Mouse (Mus musculus) heart, postnatal 14 days (tissue): ENCODE results near the gene Baiap2l1. TPM values are rescaled to one million over a fixed set of nuclear protein-coding genes. Genes with fewer than 3 reads are reported as not detected.
"Not testable (repeated sequence)": the region's sequence is repeated elsewhere in the genome, so short reads cannot be mapped to it uniquely, and the experiment has no call there.

Experiments used
- DNase-seq, 2 experiments: peaks; one replicate each; pipeline ENCODE4 v3.0.0; 2021 to 2022
- intact Hi-C: fragments of 180-260 bp; cut with DNase I; formaldehyde crosslinking; loops from one replicate; pipeline ENCODE4 v1.15.1; 2025
- total RNA-seq, 2 experiments: library from RNA; stranded (reverse); gene quantifications; 2 replicates each; pipeline ENCODE4 v1.2.3; 2021

The Baiap2l1 gene
- total RNA-seq, 2 experiments from 2014 or later = 5.7 to 5.9 TPM

- DNase-seq = no peak
- intact Hi-C loops = no loop called here
Observed at GRCm38 (mm10) chr5:144352250-144353047, 5.5 kb downstream of the Baiap2l1 start.

GRCm38 (mm10) chr5:144351185-144351584 is 6.7 kb downstream of the Baiap2l1 start:
- DNase-seq = no peak
- intact Hi-C loops = no loop called here

- intact Hi-C loops = no loop called here
- DNase-seq = no peak
Observed at GRCm38 (mm10) chr5:144344592-144344991, 13.3 kb downstream of the Baiap2l1 start.

- DNase-seq = no peak
- intact Hi-C loops = no loop called here
Observed at GRCm38 (mm10) chr5:144341085-144341484, 16.8 kb downstream of the Baiap2l1 start.

- intact Hi-C loops = no loop called here
- no peak for DNase-seq
Observed at GRCm38 (mm10) chr5:144338787-144339186, 19.1 kb downstream of the Baiap2l1 start.

DNA sequence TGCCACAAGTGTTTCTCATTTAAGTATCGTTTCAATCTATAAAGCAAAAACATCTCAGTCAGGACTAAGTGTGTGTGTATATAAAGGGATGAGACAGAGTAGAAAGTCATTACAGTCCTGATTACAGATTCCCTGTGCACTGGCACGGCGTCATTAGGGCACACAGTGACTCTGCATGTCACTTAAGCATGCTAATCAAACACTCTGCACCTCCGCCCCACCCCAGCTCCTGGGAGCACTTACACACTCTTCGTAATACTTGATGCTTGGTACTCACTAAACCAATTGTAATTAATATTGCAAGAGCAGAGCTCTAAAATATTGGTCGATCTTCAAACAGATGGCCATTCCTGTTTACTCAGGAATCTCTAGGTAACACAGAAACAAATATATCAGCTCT is 22.6 kb downstream of the Baiap2l1 start:
- intact Hi-C loops, DNase-seq: not testable (repeated sequence)

DNA sequence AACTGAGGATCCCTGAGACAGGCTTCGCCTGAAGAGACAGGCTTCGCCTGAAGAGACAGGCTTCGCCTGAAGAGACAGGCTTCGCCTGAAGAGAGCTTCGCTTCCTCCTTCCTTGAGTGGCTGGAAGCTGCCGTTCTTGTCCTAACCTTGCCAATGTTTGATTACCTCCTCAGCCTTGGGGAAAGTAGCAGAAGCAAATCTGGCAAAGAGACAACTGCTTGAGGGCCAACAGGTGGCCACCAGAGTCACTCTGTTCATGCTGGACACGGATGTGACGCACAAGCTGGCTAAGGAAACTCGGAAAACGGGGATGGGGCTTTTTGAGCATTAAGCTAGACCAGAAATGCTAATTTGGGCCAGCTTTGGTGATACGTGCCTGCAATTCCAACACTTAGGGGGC is 23.9 kb downstream of the Baiap2l1 start:
- intact Hi-C loops = no loop called here
- DNase-seq = no peak

DNA sequence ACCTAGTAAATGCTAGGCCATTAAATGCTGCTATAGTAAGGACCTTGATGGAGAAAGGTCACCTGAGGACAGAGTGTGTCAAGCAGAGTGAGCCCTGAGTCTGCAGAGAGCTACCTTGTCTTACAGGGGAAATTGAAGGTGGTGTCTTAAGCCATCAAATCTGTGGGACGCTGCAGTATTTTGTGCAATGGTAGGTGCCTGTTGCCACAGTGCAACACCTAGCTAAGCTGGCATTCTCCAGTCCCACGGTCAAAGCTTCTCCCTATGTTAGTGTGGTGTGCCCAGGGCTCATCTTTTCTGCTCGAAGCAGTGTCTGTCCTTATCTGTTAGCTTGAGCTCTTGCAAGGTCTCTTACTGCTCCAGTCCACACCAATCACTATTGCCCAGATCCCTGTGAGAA is 35.2 kb downstream of the Baiap2l1 start:
- no peak for DNase-seq
- intact Hi-C loops = no loop called here

- DNase-seq = peak in 1 of 2 experiments; percentile 9
- intact Hi-C loops = no loop called here
Observed at GRCm38 (mm10) chr5:144321681-144322080, 36.2 kb downstream of the Baiap2l1 start.

DNA sequence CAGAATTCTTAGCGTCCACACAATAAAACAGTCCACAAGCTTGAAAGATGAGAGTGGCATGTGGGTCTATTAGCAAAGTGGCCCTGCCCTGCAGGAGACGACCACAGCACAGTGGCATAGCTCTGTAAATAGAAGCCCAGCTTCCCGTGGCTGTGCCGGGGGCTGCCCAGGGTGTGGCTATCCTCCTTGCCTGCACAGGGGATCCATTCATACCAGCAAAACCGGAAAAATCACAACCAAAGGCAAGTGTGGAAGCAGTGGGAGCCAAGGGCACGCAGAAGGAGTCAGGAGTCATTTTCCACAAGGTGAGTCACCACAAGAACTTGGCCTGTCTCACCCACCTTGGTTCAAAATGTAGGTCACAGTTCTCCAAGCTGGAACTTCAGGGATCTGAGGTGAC is 39.6 kb downstream of the Baiap2l1 start:
- DNase-seq = no peak
- intact Hi-C loops = loop anchor here (5.0 kb wide), 1 partner anchor 51 kb away; no protein-coding TSS in a partner anchor

GRCm38 (mm10) chr5:144317426-144317825 is 40.5 kb downstream of the Baiap2l1 start:
- intact Hi-C loops = loop anchor here (5.0 kb wide), 1 partner anchor 50 kb away; no protein-coding TSS in a partner anchor
- DNase-seq = no peak

DNA sequence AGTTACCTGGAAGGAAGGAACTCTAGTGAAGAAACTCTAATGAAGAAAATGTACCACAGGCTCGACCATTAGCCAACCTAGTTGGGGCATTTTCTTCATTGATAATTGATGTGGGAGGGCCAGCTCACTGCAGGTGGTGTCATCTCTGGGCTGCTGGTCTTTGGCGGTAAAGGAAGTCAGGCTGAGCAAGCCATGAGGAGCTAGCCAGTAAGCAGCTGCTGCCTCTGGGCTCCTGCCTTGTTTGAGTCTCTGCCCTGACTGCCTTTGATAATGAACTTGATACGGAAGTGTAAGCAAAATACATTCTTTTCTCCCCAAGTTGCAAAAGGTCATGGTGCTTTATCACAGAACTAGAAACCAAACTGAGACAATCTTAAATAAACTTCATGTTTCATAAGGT is 41.5 kb downstream of the Baiap2l1 start:
- intact Hi-C loops = loop anchor here (5.0 kb wide), 1 partner anchor 49 kb away; no protein-coding TSS in a partner anchor
- DNase-seq = no peak

DNA sequence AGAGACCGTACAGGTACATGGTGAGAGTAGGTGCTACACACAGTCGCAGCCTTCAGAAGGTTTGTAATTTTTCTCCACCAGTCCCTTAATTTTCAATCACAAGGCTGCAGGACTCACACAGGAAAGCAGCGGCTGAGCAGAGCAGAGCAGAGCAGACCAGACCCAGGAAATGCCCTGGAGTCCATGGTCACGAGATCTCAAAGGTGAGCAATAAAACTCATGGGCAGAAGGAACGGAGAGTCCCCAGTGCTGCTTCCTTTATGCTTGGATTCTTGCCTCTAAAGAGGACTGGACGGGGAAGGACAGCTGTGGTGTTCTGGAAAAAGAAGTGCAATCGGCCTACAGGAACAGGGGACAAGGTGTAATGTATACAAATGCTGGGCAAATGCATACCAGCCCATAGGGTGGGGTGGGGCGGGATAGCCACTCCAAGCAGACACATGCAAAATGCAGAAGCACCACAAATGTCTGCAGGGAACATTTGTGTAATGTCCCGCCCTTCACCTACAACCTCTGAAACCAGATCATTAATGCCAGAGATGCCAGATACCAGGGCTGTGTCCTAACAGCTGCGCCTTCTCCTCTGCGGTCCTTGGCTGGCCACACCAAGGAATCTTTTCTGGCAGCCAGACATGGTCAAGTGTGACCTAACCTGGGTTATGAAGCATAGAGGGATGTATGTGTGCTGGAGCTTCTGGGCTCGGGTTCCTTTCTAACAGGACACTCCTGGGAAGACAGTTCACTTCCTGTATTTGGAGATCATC is 43.0 kb downstream of the Baiap2l1 start:
- intact Hi-C loops = loop anchor here (5.0 kb wide), 1 partner anchor 48 kb away; no protein-coding TSS in a partner anchor
- no peak for DNase-seq

DNA sequence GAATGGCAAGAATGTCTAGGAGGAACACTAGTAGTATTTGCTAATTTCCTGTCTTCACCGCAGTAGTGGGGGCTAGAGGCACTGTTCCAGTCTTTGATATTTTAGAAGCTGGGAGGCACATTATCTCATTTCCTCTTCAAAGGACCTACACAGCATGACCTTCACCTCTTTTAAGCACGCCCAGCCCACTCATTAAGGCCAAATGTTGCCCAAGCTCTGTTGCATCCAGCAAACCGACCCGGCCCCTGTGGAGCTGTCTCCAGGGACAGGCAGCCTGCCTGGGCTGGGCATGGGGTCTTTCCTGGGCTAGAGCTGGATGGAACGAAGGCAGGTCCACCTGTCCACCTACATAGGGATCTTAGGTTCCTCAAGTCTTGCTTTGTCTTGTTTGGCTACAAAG is 44.6 kb downstream of the Baiap2l1 start:
- no peak for DNase-seq
- intact Hi-C loops = no loop called here

DNA sequence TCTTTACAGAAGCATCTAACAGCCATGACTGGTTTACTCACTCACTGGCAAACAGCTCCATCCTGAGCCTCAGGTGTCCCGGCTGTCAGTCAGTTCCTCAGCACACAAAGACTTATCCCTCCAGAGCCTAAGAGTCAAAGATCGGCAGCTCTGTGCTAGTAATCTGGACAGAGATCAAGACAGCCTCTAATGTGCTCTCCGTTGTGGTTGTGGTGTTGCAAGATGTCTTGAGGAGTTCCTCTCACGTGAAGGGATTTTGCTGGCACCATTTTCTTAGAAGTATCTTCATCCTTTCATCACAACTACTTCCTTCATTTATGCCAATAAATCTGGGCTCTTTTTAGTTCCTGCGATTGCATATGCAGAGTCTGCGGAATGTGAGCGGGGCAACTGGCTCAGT is 45.7 kb downstream of the Baiap2l1 start:
- intact Hi-C loops = no loop called here
- no peak for DNase-seq

GRCm38 (mm10) chr5:144308929-144309328 is 49.0 kb downstream of the Baiap2l1 start:
- DNase-seq = no peak
- intact Hi-C loops = no loop called here

GRCm38 (mm10) chr5:144303071-144303470 is 54.8 kb downstream of the Baiap2l1 start:
- intact Hi-C loops = no loop called here
- DNase-seq = no peak

DNA sequence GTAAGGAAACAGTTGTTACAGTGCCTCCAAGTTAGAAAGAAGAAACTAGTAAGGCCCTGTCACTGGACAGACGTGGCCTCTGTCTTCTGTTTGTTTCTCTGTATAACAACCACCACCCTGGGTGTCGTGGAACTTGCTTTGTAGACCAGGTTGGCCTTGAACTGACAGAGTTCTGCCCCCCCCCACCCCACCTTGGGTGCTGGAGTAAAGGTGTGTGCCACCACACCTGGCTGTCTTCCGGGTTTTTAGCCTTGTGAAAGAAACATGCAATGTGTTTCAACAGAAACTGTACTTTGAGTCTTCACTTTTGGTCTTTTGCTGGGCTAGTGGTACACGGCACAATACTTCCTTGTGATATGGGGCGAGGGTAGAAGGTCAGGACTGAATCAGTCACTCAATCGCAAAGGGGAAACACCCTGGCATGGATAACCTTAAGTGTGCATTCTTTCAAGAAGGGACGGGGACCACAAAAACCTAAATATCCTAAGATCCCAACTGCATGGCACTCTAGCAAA is 61.8 kb downstream of the Baiap2l1 start:
- intact Hi-C loops = no loop called here
- DNase-seq = no peak

DNA sequence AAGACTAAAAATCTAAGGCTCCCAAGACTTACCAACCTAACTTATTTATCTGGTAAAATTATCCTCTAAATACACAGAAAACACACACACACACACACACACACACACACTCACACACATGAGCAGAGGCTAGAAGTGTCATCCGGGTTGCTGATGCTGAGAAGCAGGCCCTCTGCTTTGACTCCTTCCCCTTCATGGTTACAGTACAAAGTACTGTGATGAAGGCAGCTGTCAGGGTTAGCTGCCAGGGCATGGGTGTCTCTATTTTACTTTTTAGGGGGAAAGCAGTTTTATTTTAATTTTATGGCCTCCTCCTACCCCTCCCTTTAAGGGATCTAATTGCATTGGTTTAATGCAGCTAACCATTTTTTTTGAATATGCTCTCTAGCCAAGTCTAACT is 62.6 kb downstream of the Baiap2l1 start:
- DNase-seq = no peak
- intact Hi-C loops = no loop called here

DNA sequence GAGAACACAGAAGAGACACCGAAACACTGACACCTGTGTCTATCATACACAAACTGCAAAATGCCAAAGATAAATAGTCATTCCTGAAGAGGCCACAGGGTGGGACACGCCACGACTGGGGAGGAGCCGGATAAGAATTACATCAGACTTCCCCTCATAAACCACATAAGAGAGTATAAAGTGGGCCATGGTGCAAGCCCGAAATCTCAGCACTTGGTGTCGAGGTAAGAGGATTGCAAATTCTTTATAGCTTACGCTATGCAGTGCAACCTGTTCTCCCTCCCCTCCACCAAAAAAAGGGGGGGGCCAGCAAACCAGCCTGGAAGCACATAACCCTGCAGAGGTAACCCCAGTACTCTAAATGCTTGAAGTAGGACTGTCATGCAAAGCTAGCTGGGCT is 63.0 kb downstream of the Baiap2l1 start:
- intact Hi-C loops = no loop called here
- DNase-seq = no peak

DNA sequence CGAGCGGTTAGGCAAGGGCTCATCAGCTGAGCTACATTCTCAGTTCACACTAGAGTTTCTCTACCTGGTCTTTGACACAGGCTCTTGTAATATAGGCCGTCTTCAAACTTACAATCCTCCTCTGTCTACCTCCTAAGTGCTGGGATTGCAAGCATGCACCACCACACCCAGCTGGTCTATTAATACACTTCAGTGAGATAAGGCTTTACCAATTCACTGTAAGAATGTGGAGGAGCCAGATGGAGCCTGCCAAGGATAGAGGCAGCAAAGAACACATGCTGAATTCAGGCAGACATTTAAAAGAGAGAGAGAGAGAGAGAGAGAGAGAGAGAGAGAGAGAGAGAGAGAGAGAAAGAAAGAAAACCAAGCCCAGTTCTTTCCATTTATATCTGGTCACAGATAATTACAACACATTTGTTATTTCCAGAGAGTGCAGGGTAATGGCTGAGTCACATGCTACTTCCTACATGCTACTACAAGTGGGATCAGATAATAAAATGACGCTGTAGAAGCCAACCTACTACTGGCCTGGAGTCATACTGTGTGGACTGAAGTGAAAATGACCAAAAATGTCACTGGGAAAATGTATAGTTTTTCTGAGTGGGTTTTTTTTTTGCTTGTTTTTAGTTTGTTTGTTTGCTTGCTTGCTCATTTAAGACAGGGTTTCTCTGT is 68.0 kb downstream of the Baiap2l1 start:
- DNase-seq = no peak
- intact Hi-C loops = loop anchor here (5.0 kb wide), 1 partner anchor 37 kb away; no protein-coding TSS in a partner anchor
